Mouse (Mus musculus) cerebellum, adult 2 months (tissue): Measurements from ENCODE around the gene Gbp9.
"Not testable (repeated sequence)": the region's sequence is repeated elsewhere in the genome, so short reads cannot be mapped to it uniquely, and the experiment has no call there.

ENCODE experiments used
- CTCF ChIP-seq: fragments of 200-500 bp; IDR thresholded peaks from 2 replicates; pipeline ENCODE4 v1.5.1; 2011; ENCODE audit warnings: low read depth, mild to moderate bottlenecking, control low read depth, low read length, moderate library complexity, borderline replicate concordance; ENCODE audit not compliant: insufficient read depth
- POLR2A ChIP-seq: fragments of 200-500 bp; IDR thresholded peaks from 2 replicates; pipeline ENCODE4 v1.6.1; 2011; ENCODE audit warnings: low read length, control low read depth, borderline replicate concordance; ENCODE audit not compliant: insufficient read depth

DNA sequence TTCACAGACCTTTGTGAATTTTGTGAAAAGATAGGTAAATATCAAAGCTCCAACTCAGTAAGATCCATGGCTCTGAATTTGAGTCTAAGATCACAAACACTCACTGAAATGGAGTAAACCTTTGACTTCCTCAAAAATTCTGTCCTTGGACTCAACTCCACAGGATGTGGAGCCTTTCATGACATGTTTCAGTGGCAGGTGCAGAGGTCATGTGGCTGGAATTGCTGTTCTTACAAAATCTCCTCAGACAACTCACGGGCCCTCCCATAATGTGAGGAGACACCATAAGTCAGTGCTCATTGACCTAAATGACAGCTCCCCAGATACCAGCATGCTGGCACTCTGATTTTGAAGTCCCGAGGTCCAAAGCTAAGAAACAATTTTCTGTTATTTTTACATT lies 8.7 kb upstream of the Gbp9 start:
- not testable (repeated sequence) for TF ChIP-seq POLR2A, CTCF
